Mouse (Mus musculus) NIH3T3 (cell line): ENCODE measurements around the gene Sfxn5.
A peak's percentile ranks its signal among the peaks of the same experiment; 100 is the strongest.

Source experiments
- DNase-seq: peaks from one replicate; pipeline ENCODE4 v3.0.0-alpha.2; 2012; ENCODE audit warnings: low read depth

Gene Sfxn5

GRCm38 (mm10) chr6:85334251-85334650 is 1.0 kb upstream of the Sfxn5 start:
- DNase-seq, result no peak

- DNase-seq, result peak; percentile 75
Measured at GRCm38 (mm10) chr6:85333732-85334131, 510 bp upstream of the Sfxn5 start.

DNA sequence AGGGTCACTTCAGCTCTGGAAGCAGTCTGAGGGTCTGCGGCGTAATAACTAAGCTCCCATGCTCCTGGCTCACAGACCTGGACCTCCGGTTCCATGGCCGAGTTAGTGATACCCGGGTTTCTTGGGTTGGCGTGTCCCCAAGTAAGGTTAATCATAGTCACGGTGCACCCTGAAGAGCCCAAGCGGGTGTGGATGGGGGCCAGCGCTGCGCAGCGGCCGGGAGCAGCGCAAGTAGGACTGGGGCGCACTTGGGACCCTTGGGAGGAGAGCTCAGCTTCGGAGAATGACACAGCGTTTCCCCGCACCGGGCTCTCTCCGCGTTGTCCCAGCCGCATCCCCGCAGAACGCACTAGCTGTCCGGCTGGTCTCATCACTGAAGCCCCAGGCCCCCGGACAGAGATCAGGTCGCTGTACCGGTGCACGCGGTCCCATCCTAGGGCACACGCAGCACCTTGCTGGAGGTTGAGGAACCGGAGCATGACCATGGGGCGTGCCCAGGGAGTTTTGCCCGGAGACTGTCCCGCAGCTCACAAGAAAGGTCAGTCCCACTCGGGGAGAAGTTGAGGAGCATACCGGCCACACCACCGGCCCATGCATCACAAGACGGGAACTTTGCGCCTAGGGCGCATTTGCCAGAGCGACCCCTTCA is 747 bp downstream of the Sfxn5 start:
- peak; percentile 75 for DNase-seq

GRCm38 (mm10) chr6:85331736-85332135 is 1.5 kb downstream of the Sfxn5 start:
- DNase-seq, result no peak

DNA sequence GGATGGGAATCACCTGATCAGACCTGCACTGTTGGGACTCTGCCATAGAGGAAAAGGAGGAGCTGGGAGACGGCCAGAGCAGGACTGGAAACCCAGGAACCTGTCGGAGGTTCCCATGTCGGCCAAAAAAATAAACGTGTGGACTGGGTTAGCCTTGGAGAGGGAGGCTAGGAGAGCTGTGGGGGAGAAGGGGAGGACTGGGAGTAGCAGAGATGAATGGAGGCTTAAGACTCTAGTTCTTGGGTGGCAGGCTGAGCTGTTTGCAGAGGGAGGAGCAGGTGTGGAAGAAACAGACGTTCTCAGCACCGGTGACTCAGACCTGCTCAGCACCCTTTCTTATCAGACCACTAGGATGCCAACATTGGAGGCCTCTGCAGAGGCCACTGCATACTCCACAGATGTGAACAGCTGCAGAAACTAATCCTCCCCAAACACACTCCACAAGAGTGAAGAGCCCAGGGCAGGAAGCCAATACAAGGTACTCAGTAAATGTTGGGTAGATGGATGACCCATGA is 1.9 kb downstream of the Sfxn5 start:
- peak; percentile 78 for DNase-seq

DNA sequence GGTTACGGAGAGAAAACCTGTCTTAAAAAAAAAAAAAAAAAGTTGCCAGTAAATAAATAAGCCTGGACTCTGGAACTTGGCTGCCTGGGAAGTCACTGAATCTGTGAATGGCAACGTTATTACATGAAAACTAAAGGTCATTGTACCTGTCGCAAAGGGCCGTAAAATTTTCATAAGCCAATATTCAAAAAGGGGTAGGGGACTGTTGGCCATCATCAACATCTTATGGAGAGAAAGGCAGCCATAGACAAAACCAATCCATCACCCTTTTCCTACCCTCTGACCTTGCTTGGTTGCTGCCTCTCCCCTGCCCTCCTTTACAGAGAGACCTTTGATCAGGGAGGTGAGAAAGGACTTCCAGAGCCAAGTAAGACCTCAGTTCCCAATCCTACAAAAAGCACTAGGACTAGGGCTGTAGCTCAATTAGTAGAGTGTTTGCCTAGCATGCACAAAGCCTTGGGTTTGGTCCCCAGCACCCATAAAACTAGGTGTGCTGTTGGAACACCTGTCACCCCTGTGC is 3.5 kb downstream of the Sfxn5 start:
- DNase-seq, result no peak

- no peak for DNase-seq
Measured at GRCm38 (mm10) chr6:85326564-85326963, 6.7 kb downstream of the Sfxn5 start.

DNA sequence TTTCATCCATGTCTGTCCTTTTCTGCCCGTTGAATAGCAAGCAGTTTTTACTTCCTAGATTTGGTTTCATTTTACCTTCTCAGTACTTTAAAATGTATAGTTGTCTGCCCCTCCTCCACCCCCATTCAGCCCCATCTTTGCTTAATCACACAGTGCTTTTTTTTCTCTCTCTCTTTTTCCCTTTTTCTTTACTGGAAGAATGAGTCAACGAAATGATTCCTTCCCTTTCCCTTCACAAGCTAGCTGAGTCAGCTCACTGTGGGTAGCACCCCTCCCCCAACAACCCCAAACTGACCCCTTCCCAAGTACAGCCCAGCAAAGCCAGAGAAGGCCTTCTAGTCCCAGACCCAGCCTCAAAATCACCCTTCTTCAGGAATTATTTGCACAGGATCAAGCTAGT is 8.1 kb downstream of the Sfxn5 start:
- DNase-seq, result peak; percentile 95

GRCm38 (mm10) chr6:85320445-85320866 is 12.8 kb downstream of the Sfxn5 start:
- DNase-seq, result no peak

GRCm38 (mm10) chr6:85316211-85316610 is 17.0 kb downstream of the Sfxn5 start:
- peak; percentile 34 for DNase-seq

GRCm38 (mm10) chr6:85314064-85314798 is 19.0 kb downstream of the Sfxn5 start:
- DNase-seq, result no peak

GRCm38 (mm10) chr6:85307894-85308293 is 25.3 kb downstream of the Sfxn5 start:
- DNase-seq, result no peak

DNA sequence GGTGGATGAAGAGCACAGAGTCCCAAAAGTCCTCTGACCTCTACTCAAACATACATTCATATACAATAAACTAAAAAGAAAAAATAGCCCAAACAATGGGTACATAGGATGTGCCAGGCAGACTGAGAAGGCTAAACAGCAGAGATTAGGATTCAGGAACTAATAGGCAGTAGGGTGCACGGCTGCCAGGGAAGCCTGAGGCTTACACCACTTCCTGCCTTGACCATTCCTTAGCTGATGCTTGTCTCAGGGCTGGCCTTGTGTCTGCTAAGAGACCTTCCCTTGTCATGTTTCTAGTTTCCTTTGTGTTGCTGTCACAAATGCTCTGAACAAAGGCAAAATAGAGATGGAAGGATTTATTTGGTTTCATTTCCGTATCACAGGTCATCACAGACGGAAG is 26.8 kb downstream of the Sfxn5 start:
- no peak for DNase-seq

DNA sequence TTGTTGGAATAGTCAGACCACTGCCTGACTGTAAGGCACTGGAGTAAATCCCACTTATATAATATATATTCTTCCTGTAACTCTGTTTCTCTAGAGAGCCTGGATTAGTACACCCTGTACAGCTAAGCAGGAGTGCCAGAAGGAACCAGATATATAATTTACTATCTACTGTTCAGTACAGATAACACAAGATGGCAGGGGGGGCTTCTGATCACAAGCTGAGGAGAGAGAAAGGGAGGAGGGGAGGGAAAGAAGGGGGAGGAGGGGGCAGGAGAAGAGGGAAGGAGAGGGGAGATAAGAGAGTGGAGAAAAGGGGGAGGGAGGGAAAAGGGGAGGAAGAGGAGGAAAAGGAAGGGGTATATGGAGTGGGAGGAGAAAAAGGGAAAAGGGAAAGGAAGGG is 27.4 kb downstream of the Sfxn5 start:
- DNase-seq, result no peak

DNA sequence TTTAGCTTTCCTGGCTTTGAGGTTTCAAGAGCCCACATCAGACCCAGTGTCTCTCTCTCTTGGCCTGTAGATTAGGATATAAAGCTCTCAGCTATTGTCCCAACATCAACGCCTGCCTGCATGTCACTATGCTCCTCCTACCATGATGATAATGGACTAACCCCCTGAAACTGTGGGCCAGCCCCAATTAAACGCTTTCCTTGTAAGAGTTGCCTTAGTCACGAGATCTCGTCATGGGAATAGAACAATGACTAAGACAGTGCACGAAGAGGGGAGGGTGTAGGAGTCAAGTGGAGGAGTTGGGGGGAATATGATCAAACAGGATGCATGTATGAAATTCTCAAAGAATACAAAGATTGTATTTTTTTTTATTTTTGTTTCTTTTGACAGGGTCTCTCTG is 28.3 kb downstream of the Sfxn5 start:
- DNase-seq, result no peak

DNA sequence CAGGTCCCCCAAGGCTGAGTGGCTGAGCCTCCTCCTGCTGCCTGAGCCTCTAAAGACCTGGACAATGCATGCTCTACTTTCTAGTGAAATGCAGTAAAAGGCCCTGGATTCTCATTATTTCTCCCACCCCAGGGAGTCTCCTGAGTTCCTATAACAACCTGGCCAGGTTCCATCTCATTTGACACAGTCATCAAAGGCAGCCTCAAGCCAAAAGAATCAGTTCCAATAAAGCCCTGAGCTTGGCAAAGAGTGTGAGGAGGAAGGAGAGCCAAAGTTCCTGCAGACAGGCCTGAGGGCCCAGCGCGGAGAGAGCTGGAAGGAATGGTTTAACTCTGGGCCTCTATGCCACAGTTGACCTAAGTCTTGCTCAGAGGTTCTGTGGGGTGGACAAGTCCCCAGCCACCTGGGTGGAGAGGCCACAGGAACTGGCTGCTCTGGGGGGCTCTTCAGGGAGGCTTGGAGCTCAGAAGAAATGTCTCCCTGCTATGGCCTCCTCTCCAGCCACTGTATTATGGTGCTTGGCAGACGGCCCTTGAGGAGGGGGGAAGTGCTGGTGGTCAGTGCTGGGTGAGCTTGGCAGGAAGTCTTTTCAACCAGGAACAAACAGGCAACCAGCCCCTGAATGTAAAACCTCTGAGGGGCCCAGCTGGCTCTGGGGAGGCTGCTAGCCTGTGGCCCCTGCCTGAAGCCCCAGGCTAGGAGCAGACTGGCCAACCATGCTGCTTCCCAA is 30.7 kb downstream of the Sfxn5 start:
- peak; percentile 93 for DNase-seq

DNA sequence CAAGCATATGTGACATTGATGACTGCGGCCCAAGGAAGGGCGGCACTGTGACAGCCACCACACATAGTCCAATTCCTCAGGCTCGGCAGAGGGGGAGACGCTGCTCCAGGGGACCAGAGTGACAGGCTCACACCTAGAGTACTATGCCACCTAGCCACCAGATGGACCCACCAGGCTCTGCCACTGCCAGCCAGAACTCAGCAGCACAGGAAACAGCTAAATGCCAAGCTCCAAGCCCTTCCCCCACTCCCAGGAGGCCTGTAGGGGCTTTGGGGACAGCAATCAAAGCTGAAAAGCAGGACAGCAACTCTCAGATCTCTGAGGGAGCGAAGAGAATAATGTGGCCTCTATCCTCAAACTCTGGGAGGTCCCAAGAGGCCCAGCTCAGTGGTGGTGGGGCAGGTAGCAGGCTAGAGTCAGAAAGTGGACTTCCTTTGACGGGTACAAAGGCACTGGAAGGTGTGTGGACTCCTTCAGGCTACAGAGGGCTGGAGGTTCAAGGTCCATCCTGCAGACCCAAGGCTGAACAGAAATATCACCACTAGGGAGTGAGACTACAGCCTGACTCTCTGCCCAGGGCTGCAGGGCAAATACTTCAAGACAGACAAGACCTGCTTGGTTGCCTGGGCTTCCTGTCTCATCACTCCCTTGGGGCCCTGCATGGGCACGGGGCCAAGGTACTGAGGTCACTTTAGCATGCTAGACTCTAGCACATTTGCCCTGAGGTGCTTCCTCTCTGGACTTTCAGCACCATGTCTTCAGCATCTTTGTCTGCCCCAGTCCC is 37.6 kb downstream of the Sfxn5 start:
- DNase-seq, result peak; percentile 96

DNA sequence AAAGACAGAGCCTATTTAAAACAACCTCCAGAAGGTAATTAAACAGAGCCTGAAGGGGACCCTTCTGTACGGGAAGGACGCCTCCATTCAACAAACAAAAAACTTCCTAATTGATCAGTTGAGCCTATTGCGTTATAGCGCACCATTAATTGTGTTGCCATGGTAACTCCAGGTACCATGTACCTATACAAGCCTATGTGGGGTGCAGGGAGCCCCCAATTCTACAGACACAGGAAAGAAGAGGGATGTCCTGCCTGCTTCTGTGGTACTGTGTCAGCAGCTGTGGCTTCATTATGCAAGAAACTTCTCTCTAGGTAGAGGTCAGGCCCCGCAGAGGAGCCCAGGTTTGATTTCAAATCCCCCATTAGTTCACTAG is 39.2 kb downstream of the Sfxn5 start:
- DNase-seq, result no peak

DNA sequence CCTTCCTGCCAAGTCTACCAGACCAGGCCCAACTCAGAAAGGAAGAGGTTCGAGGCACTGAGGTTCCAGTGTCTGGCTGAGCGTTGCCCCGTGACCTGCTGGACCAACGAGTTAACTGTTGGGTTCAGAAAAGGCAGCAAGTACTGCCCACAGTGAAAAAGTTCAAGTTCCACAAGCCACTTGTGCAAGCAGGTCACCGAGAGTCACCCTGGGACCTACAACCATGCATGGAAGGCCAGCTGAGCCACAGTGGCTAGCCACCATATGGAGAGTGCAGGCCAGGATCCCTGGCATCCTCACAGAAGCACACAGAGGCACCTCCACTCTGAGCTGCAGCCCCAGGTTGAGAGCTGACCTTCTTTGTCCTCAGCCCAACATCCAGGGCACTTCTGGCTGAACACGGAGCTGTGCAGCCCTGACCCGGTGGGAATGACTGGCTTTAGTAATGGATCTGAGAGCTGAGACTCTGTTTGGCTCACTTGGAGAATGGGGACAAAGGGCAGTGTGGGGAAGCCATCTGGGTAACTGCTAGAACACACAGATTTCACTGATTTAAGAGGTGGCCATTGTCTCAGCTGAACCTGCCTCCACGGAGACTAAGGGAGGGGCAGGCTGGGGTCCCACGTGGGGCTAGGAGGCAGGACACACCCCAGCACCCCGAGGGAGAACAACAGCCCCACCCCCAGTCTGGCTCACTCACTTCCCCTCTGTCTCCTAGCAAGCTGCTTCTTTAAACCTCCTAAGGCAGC is 39.8 kb downstream of the Sfxn5 start:
- no peak for DNase-seq

DNA sequence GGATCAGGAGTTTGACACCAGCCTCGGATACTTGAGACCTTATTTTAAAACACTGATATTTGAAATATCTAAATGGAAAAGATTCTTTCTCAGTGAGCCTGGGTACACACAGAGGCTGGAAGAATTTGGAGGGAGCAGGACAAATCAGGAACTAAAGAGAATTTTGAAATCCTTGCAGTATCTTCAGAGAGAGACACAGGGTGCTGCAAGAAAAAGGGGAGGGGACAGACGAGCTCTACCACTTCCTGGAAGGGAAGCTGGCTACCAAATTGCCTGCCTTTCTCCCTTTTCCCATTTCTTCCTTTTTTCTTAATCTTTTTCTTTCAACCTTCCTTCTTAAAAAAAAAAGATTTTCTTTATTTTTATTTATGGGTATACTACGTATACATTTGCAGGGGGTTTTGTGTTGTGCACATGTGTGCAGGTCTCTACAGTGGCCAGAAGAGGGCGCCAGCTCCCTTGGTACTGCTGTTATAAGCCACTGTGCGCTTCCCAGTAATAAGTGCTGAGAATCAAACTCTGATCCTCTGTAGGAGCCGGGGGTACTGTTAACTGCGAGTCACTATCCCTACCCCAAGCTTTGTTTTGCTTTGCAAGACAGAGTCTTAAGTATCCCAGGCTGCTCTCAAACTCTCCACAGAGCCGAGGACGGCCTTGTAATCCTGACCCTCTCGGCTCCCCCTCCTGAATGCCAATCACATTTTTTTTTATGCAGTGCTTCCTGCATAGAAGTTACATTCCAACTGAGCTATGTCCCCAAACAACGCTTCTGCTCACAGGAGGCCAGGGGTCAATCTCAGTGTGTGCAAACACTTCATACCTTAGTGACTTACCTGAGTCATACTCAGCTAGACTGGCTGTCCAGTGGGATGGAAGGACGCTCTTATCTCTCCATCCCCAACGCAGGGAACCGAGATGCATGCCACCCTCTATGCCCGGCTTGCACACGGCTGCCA is 42.1 kb downstream of the Sfxn5 start:
- peak; percentile 31 for DNase-seq
